Mouse (Mus musculus): ENCODE measurements around the gene Btbd11. TPM values are rescaled to one million over a fixed set of nuclear protein-coding genes. Genes with fewer than 3 reads are reported as not detected.

The Btbd11 gene
- polyA plus RNA-seq, 1 experiment from 2014 or later, result 0.77 TPM

DNA sequence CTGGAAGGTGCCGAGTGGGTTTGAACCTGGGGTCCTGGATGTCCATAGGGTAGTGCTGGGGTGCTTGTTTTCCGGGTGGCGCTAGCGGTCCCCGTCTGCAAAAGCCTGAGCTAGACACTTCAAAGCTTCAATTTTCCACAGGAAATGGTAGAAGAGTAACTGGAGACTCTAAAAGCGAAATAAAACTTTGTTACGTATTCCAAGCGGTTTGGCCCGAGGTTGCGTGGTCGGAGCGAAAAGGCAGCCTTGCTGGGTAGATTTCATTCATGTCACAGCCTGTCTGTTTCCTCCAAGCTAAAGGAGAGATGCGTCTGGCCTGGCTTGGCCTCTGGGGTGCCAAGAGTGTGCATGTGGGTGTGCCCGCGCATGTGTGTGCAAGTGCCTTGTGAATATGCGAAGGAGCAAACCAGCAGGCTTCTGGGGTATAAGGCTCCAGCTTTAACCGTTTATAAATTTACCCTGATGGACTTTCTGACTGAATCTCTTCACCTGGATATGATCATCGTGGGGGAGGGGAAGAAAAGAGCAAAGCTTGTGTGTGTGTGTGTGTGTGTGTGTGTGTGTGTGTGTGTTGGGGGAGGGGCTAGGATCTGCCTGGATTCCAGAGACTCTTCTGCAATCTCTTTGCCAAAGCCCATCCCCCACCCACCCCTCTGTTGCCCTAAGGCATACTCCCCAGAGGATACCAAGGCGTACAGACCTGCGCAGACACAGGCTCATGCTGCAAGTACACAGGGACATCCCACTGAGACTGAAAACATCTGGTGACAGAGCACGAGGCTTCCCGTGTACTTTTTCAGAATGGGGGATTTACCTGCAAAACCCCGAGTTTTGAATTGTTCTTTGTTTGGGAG is 2.9 kb downstream of the Btbd11 start:
- no peak for ATAC-seq (replicated peaks; ENCODE audit: insufficient number of reproducible peaks, low FRiP score, low TSS enrichment)
- no peak overlapping the region for H3K9ac ChIP-seq (ENCODE audit: low read depth, low read length)
- peaks cover 13% of the 10 kb centered on the region for H3K27me3 ChIP-seq (ENCODE audit: control insufficient read depth, insufficient read depth, low read length)
- no peak overlapping the region for H3K27ac ChIP-seq (ENCODE audit: low read depth, low read length)
- H3K4me2 ChIP-seq, result no peak overlapping the region
- H3K36me3 ChIP-seq (ENCODE audit: control insufficient read depth, insufficient read depth, low read length), result no peaks in the 10 kb centered on the region
- H3K4me1 ChIP-seq (ENCODE audit: control insufficient read depth, insufficient read depth, low read length), result peaks cover 6% of the 10 kb centered on the region; the same call in 1 of the 2 replicates
- 50% methylated on average over 23 of the region's 23 CpGs for WGBS (ENCODE audit: insufficient replicate concordance)
- no peaks in the 10 kb centered on the region for H3K9me3 ChIP-seq (replicated peaks; ENCODE audit: control insufficient read depth, low read length)
- H3K4me3 ChIP-seq (ENCODE audit: low read depth, low read length), result no peak overlapping the region

DNA sequence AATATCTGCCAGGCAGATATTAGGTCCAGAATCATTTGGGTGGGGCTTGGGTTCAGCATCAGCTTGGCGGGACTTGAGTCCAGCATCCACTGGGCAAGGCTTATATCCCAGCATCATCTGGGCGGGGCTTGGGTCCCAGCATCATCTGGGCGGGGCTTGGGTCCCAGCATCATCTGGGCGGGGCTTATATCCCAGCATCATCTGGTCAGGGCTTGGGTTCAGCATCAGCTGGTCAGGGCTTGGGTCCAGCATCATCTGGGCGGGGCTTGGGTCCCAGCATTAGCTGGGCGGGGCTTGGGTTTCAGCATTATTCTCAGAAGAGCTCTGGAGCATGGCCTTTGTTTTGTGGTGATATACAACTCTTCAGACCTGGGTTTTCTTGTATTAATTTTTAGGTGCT is 6.4 kb downstream of the Btbd11 start:
- Histone ChIP-seq H3K27me3 (ENCODE audit: control insufficient read depth, insufficient read depth, low read length) (peaks cover 5% of the 10 kb centered on the region), H3K9me3 (replicated peaks; ENCODE audit: control insufficient read depth, low read length) (no peaks in the 10 kb centered on the region), H3K36me3 (ENCODE audit: control insufficient read depth, insufficient read depth, low read length) (no peaks in the 10 kb centered on the region), H3K27ac (ENCODE audit: low read depth, low read length) (no peak overlapping the region), H3K4me1 (ENCODE audit: control insufficient read depth, insufficient read depth, low read length) (peaks cover 6% of the 10 kb centered on the region; the same call in 1 of the 2 replicates), H3K4me2 (no peak overlapping the region), H3K9ac (ENCODE audit: low read depth, low read length) (no peak overlapping the region), H3K4me3 (ENCODE audit: low read depth, low read length) (no peak overlapping the region)
- WGBS (ENCODE audit: insufficient replicate concordance), result 58% methylated on average over 6 of the region's 6 CpGs
- ATAC-seq (replicated peaks; ENCODE audit: insufficient number of reproducible peaks, low FRiP score, low TSS enrichment), result no peak

DNA sequence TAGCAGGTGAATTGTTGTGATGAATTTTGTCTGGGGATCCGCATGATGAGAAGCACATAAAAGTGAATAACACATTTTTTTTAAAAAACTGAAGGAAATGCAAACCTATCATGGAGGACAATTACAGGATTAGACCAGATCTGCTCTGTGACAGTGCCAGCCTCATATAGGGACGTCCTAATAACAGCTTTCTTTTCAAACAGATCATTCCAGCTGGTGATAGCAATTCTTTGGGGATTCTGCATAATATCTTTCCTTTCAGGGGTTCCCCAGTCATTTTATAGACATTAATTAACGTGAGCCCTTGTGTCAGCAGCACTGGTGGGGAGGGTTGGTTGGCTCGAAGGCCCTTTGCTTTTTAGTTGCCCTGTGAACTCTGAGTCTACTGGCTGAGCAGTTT is 7.9 kb downstream of the Btbd11 start:
- Histone ChIP-seq H3K4me3 (ENCODE audit: low read depth, low read length) (no peak overlapping the region), H3K4me1 (ENCODE audit: control insufficient read depth, insufficient read depth, low read length) (no peaks in the 10 kb centered on the region), H3K27ac (ENCODE audit: low read depth, low read length) (no peak overlapping the region), H3K9ac (ENCODE audit: low read depth, low read length) (no peak overlapping the region), H3K4me2 (no peak overlapping the region), H3K36me3 (ENCODE audit: control insufficient read depth, insufficient read depth, low read length) (no peaks in the 10 kb centered on the region), H3K27me3 (ENCODE audit: control insufficient read depth, insufficient read depth, low read length) (0 out of 2 replicates have a peak, but pooled peaks cover 3% of the 10 kb centered on the region), H3K9me3 (replicated peaks; ENCODE audit: control insufficient read depth, low read length) (no peaks in the 10 kb centered on the region)
- no peak for ATAC-seq (replicated peaks; ENCODE audit: insufficient number of reproducible peaks, low FRiP score, low TSS enrichment)
- WGBS (ENCODE audit: insufficient replicate concordance), result 65% methylated on average over 4 of the region's 4 CpGs

DNA sequence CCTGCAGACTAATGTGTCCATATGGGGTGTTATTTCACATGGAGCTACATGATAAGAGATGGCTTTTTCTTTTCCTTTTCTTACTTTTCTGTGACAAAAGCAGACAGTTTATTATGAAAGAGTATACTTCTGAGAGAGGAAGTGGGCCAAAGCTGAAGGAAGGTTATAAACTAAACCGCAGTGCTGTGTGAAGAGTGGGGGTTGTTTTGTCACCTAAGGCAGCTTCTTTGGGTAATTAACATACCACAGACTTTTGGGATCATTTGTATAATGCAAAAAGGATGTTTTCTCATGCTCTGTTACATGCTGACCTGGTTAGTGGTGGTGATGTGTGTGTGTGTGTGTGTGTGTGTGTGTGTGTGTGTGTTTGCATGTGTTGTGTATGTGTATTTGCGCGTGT is 24.5 kb downstream of the Btbd11 start:
- Histone ChIP-seq H3K4me2 (no peak overlapping the region), H3K4me3 (ENCODE audit: low read depth, low read length) (no peak overlapping the region), H3K27me3 (ENCODE audit: control insufficient read depth, insufficient read depth, low read length) (no peaks in the 10 kb centered on the region), H3K9me3 (replicated peaks; ENCODE audit: control insufficient read depth, low read length) (no peaks in the 10 kb centered on the region), H3K36me3 (ENCODE audit: control insufficient read depth, insufficient read depth, low read length) (no peaks in the 10 kb centered on the region), H3K4me1 (ENCODE audit: control insufficient read depth, insufficient read depth, low read length) (no peaks in the 10 kb centered on the region), H3K27ac (ENCODE audit: low read depth, low read length) (no peak overlapping the region), H3K9ac (ENCODE audit: low read depth, low read length) (no peak overlapping the region)
- ATAC-seq (replicated peaks; ENCODE audit: insufficient number of reproducible peaks, low FRiP score, low TSS enrichment), result no peak
- WGBS (ENCODE audit: insufficient replicate concordance), result 84% methylated on average over 3 of the region's 3 CpGs

DNA sequence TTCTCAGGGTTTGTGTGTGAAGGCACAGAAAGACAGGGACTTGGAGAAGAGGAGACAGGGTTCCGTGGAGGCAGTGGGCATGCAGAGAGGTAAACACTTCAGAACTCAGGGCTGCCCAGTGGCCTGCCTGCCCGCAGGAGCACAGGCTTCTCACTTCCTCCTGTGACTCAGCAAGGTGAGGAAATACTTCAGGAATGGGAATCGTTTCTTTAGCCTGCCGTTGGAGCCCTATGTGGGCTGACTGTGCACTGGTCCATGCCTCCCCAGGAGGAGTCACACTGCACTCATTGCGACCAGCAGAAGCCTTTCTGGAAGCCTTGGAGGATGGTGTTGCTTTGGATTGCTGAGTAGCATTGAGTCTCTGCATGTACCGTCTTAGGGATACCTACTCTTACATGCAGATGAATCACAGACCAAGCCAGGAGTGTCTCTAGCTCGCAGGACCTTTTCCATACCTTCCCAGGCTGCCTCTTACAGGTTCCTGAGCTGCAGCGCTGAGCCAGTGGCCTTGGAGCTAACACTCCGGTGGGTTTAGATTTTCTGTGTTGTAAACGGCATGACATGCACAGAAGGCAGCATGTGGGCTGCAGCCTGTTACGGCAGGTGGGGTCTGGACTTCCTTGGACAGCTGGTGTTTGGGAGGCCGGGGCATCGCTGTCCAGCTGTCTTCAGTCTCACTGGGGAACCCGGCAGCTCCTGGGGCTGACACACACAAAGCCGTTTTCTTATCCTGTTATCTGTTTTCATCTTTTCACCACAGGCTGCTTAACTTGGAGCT is 34.4 kb downstream of the Btbd11 start:
- no peak overlapping the region for H3K27ac ChIP-seq (ENCODE audit: low read depth, low read length)
- ATAC-seq (replicated peaks; ENCODE audit: insufficient number of reproducible peaks, low FRiP score, low TSS enrichment), result no peak
- H3K27me3 ChIP-seq (ENCODE audit: control insufficient read depth, insufficient read depth, low read length), result peaks cover 4% of the 10 kb centered on the region; the same call in 1 of the 2 replicates
- H3K4me3 ChIP-seq (ENCODE audit: low read depth, low read length), result no peak overlapping the region
- H3K9ac ChIP-seq (ENCODE audit: low read depth, low read length), result no peak overlapping the region
- no peaks in the 10 kb centered on the region for H3K36me3 ChIP-seq (ENCODE audit: control insufficient read depth, insufficient read depth, low read length)
- 50% methylated on average over 15 of the region's 15 CpGs for WGBS (ENCODE audit: insufficient replicate concordance)
- H3K4me1 ChIP-seq (ENCODE audit: control insufficient read depth, insufficient read depth, low read length), result no peaks in the 10 kb centered on the region
- no peaks in the 10 kb centered on the region for H3K9me3 ChIP-seq (replicated peaks; ENCODE audit: control insufficient read depth, low read length)
- H3K4me2 ChIP-seq, result no peak overlapping the region

DNA sequence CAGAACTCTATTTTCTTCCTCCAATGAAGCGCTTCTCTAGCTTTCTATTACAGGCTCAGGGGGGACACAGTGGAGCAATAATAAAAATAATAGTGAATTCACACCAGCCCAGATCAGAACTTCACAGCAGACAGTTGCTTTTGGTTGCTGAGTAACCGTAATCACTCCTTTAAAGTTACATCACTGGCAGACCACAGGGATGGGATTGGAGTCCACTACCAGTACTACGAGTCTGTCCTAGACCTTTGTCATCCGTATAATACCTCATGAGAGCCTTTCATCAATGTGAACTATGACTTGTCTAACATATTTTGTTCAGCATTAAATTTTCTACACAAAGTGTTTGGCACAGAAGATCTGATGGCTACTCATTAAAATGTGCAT is 35.0 kb downstream of the Btbd11 start:
- WGBS (ENCODE audit: insufficient replicate concordance), result 70% methylated on average over 4 of the region's 4 CpGs
- Histone ChIP-seq H3K27ac (ENCODE audit: low read depth, low read length) (no peak overlapping the region), H3K9me3 (replicated peaks; ENCODE audit: control insufficient read depth, low read length) (no peaks in the 10 kb centered on the region)

DNA sequence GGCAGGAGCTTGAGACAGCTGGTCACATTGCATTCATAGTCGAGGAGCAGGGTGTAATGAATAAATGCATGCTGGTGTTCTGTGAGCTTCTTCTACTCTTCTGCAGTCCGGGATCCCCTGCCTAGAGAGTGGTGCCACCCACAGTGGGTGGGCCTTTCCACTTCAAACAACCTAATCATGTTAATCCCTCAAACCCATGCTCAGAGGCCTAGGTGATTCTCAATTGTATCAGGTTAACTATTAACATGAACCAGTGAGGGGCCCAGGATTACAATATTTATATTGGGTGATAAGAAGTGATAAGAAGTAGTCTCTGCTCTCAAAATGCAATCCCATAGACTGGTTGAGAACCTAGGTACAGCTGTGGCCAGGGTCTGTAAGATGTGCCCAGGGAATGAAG is 39.1 kb downstream of the Btbd11 start:
- no peaks in the 10 kb centered on the region for H3K9me3 ChIP-seq (replicated peaks; ENCODE audit: control insufficient read depth, low read length)
- H3K27ac ChIP-seq (ENCODE audit: low read depth, low read length), result no peak overlapping the region
- no peaks in the 10 kb centered on the region for H3K4me1 ChIP-seq (ENCODE audit: control insufficient read depth, insufficient read depth, low read length)
- H3K9ac ChIP-seq (ENCODE audit: low read depth, low read length), result no peak overlapping the region
- no peak for ATAC-seq (replicated peaks; ENCODE audit: insufficient number of reproducible peaks, low FRiP score, low TSS enrichment)
- 48% methylated on average over 2 of the region's 2 CpGs for WGBS (ENCODE audit: insufficient replicate concordance)
- H3K4me3 ChIP-seq (ENCODE audit: low read depth, low read length), result no peak overlapping the region
- no peaks in the 10 kb centered on the region for H3K36me3 ChIP-seq (ENCODE audit: control insufficient read depth, insufficient read depth, low read length)
- H3K4me2 ChIP-seq, result no peak overlapping the region
- peaks cover 4% of the 10 kb centered on the region; the same call in 1 of the 2 replicates for H3K27me3 ChIP-seq (ENCODE audit: control insufficient read depth, insufficient read depth, low read length)

More for the DNA sequence above, 35.0 kb downstream of the Btbd11 start:
- no peak overlapping the region for H3K4me2 ChIP-seq
- ATAC-seq (replicated peaks; ENCODE audit: insufficient number of reproducible peaks, low FRiP score, low TSS enrichment), result no peak
- H3K27me3 ChIP-seq (ENCODE audit: control insufficient read depth, insufficient read depth, low read length), result peaks cover 4% of the 10 kb centered on the region; the same call in 1 of the 2 replicates
- no peak overlapping the region for H3K9ac ChIP-seq (ENCODE audit: low read depth, low read length)
- no peaks in the 10 kb centered on the region for H3K4me1 ChIP-seq (ENCODE audit: control insufficient read depth, insufficient read depth, low read length)
- no peaks in the 10 kb centered on the region for H3K36me3 ChIP-seq (ENCODE audit: control insufficient read depth, insufficient read depth, low read length)
- no peak overlapping the region for H3K4me3 ChIP-seq (ENCODE audit: low read depth, low read length)

DNA sequence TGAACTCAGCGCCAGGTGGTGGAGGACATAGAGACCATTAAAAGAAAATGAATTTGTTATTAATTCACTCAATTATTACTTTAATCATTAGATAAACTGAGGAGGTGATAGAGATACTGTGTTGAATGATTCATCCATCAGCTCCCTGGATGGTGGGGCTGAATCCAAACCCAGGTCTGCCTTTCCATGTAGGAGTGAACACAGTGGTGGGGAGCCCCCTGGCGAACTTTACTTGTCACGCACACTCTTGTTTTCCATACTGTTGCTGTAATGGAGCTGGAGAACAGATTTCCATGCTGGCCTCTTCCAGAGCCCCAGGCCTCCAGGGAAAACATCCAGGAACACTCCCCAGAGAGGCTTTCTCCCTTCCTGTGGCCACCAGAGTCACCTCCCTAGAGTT is 50.6 kb downstream of the Btbd11 start:
- Histone ChIP-seq H3K27me3 (ENCODE audit: control insufficient read depth, insufficient read depth, low read length) (no peaks in the 10 kb centered on the region), H3K9me3 (replicated peaks; ENCODE audit: control insufficient read depth, low read length) (0 out of 2 replicates have a peak, but pooled peaks cover 3% of the 10 kb centered on the region), H3K4me2 (no peak overlapping the region), H3K9ac (ENCODE audit: low read depth, low read length) (no peak overlapping the region), H3K27ac (ENCODE audit: low read depth, low read length) (no peak overlapping the region), H3K4me1 (ENCODE audit: control insufficient read depth, insufficient read depth, low read length) (no peaks in the 10 kb centered on the region), H3K4me3 (ENCODE audit: low read depth, low read length) (no peak overlapping the region), H3K36me3 (ENCODE audit: control insufficient read depth, insufficient read depth, low read length) (no peaks in the 10 kb centered on the region)
- 73% methylated on average over 3 of the region's 3 CpGs for WGBS (ENCODE audit: insufficient replicate concordance)
- ATAC-seq (replicated peaks; ENCODE audit: insufficient number of reproducible peaks, low FRiP score, low TSS enrichment), result no peak
